Mouse (Mus musculus): Measurements from ENCODE around the gene Cwh43.

DNA sequence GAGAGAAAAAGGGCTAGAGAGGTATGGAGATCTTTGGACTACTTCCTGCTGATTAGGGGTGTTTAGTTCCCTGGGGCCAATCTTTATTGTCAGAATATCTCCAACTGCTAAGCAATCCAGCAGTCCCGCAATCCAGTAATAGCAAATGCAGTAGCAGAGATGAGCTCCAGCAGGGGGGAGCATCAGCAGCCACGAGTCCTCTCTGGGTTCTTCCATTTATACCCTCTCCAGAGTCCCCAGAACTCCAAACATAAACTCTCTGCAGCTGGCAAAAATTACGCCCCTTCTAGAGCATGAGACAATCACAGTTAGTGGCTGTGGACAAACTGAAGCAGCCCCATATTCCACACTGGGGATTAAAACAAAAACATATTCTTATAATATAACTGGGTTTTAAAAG is 36.1 kb upstream of the Cwh43 start:
- TF ChIP-seq EP300 (IDR thresholded peaks at IDR 0.05; ENCODE audit: insufficient read depth, low read depth, low read length) (no peak), CTCF (IDR thresholded peaks at IDR 0.05) (no peak)
